Mouse (Mus musculus) limb, embryonic 14.5 days (tissue): ENCODE measurements at regions not wholly inside any gene's neighbourhood (a gene's known extent, or its start where the extent isn't known, plus 50 kb on each side); places are given as distances from the start of the nearest gene placed in this dataset.

Experiments
- ATAC-seq: fragments of 200-750 bp; cut with Nextera tagmentation; 2 replicates; pipeline ENCODE4 v1.8.0; 2017; ENCODE audit warnings: low read depth, moderate number of reproducible peaks, moderate TSS enrichment; ENCODE audit not compliant: low FRiP score
- DNase-seq: peaks from one replicate; pipeline ENCODE4 v3.0.0-alpha.2; 2015; ENCODE audit warnings: low spot score
- H3K27ac ChIP-seq: fragments of 300-500 bp; sonication (generic); replicated peaks from 2 replicates; pipeline ENCODE4 v1.5.1; 2014; ENCODE audit warnings: low read depth, mild to moderate bottlenecking, low read length, moderate library complexity, mixed read lengths
- H3K27me3 ChIP-seq: fragments of 300-500 bp; sonication (generic); 2 replicates; pipeline ENCODE4 v1.6.1; 2014; ENCODE audit warnings: low read length, mixed read lengths; ENCODE audit not compliant: control insufficient read depth, insufficient read depth
- H3K36me3 ChIP-seq: fragments of 300-500 bp; sonication (generic); 2 replicates; pipeline ENCODE4 v1.6.1; 2014; ENCODE audit warnings: mild to moderate bottlenecking, low read length, moderate library complexity, mixed read lengths; ENCODE audit not compliant: control insufficient read depth, insufficient read depth
- H3K4me1 ChIP-seq: fragments of 300-500 bp; sonication (generic); 2 replicates; pipeline ENCODE4 v1.6.1; 2014; ENCODE audit warnings: antibody characterized with exemption, low read length, mixed read lengths; ENCODE audit not compliant: control insufficient read depth, insufficient read depth
- H3K4me2 ChIP-seq: fragments of 300-500 bp; sonication (generic); replicated peaks from 2 replicates; pipeline ENCODE4 v1.6.1; 2014; ENCODE audit warnings: low read depth, mild to moderate bottlenecking, low read length, moderate library complexity; ENCODE audit not compliant: severe bottlenecking
- H3K4me3 ChIP-seq: fragments of 300-500 bp; sonication (generic); replicated peaks from 2 replicates; pipeline ENCODE4 v1.5.1; 2014; ENCODE audit warnings: low read length
- H3K9ac ChIP-seq: fragments of 300-500 bp; sonication (generic); 2 replicates; pipeline ENCODE4 v1.6.1; 2014; ENCODE audit warnings: mild to moderate bottlenecking, low read depth, low read length, moderate library complexity; ENCODE audit not compliant: severe bottlenecking
- H3K9me3 ChIP-seq: fragments of 300-500 bp; sonication (generic); 2 replicates; pipeline ENCODE4 v1.6.1; 2016; ENCODE audit warnings: low read length; ENCODE audit not compliant: control insufficient read depth
- POLR2A ChIP-seq: fragments of 200-500 bp; IDR thresholded peaks from 2 replicates; pipeline ENCODE4 v1.8.0; 2012; ENCODE audit warnings: inconsistent platforms, mild to moderate bottlenecking, moderate library complexity, borderline replicate concordance; ENCODE audit not compliant: insufficient read depth, insufficient read length; ENCODE audit errors: extremely low read depth
- WGBS: fragments of 180-500 bp; shearing (Covaris S2); extraction: QIAGEN DNeasy Blood & Tissue Kit; methylation state at CpG from one replicate; pipeline ENCODE4 v1.1.7; 2014; 5-methylcytosine and 5-hydroxymethylcytosine counted together

- no peak for TF ChIP-seq POLR2A
- H3K27ac ChIP-seq: no peak overlapping the region
- ATAC-seq (no peak), DNase-seq (no peak)
- no peak overlapping the region for H3K4me2 ChIP-seq
- H3K9ac ChIP-seq: no peak overlapping the region
- H3K4me3 ChIP-seq: no peak overlapping the region
- 84% methylated on average over 4 of the region's 4 CpGs for WGBS
- no peaks in the 10 kb centered on the region for H3K9me3 ChIP-seq
- no peaks in the 10 kb centered on the region for H3K27me3 ChIP-seq
- H3K4me1 ChIP-seq: peaks cover 4% of the 10 kb centered on the region; the same call in 1 of the 2 replicates
- H3K36me3 ChIP-seq: no peaks in the 10 kb centered on the region
These were observed 311.8 kb upstream of the Ldb2 start for GRCm38 (mm10) chr5:45111246-45111645.

DNA sequence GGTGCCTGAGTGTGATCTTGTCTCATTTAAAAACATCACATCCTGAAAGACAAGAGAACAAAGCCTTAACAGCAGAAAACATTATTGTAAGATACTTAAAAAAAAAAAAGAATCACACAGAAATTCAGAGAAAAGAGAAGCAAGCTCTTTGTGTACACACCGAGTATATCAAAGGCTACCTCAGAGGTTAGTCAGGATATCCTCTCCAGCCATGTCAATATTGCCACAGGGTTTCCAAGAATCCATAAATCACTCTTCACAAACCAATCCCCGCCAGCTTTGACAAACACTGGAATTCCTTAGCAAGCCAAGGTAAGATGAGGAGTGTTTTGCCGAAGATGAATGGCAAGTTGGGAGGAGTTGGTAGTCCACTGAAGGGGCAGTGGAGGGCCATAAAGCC lies 311.3 kb upstream of the Ldb2 start:
- no peak for ATAC-seq
- no peak for TF ChIP-seq POLR2A
- Histone ChIP-seq H3K9ac (no peak overlapping the region), H3K27me3 (no peaks in the 10 kb centered on the region), H3K9me3 (no peaks in the 10 kb centered on the region), H3K27ac (no peak overlapping the region), H3K36me3 (no peaks in the 10 kb centered on the region), H3K4me3 (no peak overlapping the region), H3K4me1 (peaks cover 4% of the 10 kb centered on the region; the same call in 1 of the 2 replicates), H3K4me2 (no peak overlapping the region)
- WGBS: 59% methylated on average over 3 of the region's 3 CpGs
- DNase-seq: no peak

GRCm38 (mm10) chr5:45105236-45105816 lies 305.8 kb upstream of the Ldb2 start:
- H3K27ac ChIP-seq: no peak overlapping the region
- H3K27me3 ChIP-seq: no peaks in the 10 kb centered on the region
- no peak overlapping the region for H3K4me3 ChIP-seq
- H3K9me3 ChIP-seq: no peaks in the 10 kb centered on the region
- DNase-seq: no peak
- no peak overlapping the region for H3K9ac ChIP-seq
- WGBS: 59% methylated on average over 9 of the region's 9 CpGs
- peaks cover 14% of the 10 kb centered on the region for H3K4me1 ChIP-seq
- ATAC-seq: no peak
- no peak for TF ChIP-seq POLR2A
- no peak overlapping the region for H3K4me2 ChIP-seq
- H3K36me3 ChIP-seq: no peaks in the 10 kb centered on the region

- no peak overlapping the region for H3K4me2 ChIP-seq
- no peak overlapping the region for H3K4me3 ChIP-seq
- peaks cover 14% of the 10 kb centered on the region for H3K4me1 ChIP-seq
- no peak overlapping the region for H3K9ac ChIP-seq
- DNase-seq (no peak), ATAC-seq (no peak)
- H3K36me3 ChIP-seq: no peaks in the 10 kb centered on the region
- TF ChIP-seq POLR2A: no peak
- H3K27ac ChIP-seq: no peak overlapping the region
- no peaks in the 10 kb centered on the region for H3K9me3 ChIP-seq
- no peaks in the 10 kb centered on the region for H3K27me3 ChIP-seq
- 47% methylated on average over 6 of the region's 6 CpGs for WGBS
These were observed 304.4 kb upstream of the Ldb2 start for GRCm38 (mm10) chr5:45103763-45104428.

DNA sequence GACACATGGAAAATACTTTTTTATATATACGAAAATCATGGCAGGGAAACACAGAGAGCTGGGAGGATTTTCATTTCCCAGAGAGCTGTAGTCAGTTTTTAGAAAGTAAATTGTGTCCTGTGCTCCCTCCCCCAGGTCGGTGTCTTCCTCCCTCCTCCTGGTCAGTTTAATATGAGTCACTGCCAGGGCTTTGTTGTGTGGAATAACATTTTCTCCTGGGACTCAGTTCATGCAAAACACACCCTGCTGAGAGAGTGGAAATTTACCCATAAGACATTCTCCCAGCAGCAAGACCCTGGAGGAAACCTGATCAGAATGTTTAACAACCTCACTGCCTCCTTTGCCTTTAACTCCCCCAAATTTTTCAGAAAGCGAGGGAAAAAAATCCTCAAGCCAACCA lies 303.2 kb upstream of the Ldb2 start:
- TF ChIP-seq POLR2A: no peak
- Histone ChIP-seq H3K4me1 (peaks cover 14% of the 10 kb centered on the region), H3K27ac (no peak overlapping the region), H3K9me3 (no peaks in the 10 kb centered on the region), H3K36me3 (no peaks in the 10 kb centered on the region), H3K4me3 (no peak overlapping the region), H3K27me3 (no peaks in the 10 kb centered on the region), H3K4me2 (no peak overlapping the region), H3K9ac (no peak overlapping the region)
- no peak for DNase-seq
- WGBS: 35% methylated on average over 3 of the region's 3 CpGs
- no peak for ATAC-seq

GRCm38 (mm10) chr5:45101777-45102176 lies 302.3 kb upstream of the Ldb2 start:
- no peak overlapping the region for H3K27ac ChIP-seq
- H3K4me2 ChIP-seq: no peak overlapping the region
- no peaks in the 10 kb centered on the region for H3K27me3 ChIP-seq
- 68% methylated on average over 4 of the region's 4 CpGs for WGBS
- H3K4me3 ChIP-seq: no peak overlapping the region
- no peaks in the 10 kb centered on the region for H3K9me3 ChIP-seq
- TF ChIP-seq POLR2A: no peak
- H3K4me1 ChIP-seq: peaks cover 14% of the 10 kb centered on the region
- DNase-seq (no peak), ATAC-seq (no peak)
- no peaks in the 10 kb centered on the region for H3K36me3 ChIP-seq
- no peak overlapping the region for H3K9ac ChIP-seq
